Mouse (Mus musculus) monocyte, adult 2 months (primary cell): ENCODE data around the gene Cdhr3.
"Not testable (repeated sequence)": the region's sequence is repeated elsewhere in the genome, so short reads cannot be mapped to it uniquely, and the experiment has no call there.

Source experiments
- DNase-seq, 2 experiments: peaks; one replicate each; pipeline ENCODE4 v3.0.0; 2022; ENCODE audit warnings: low spot score in 2 of 2, low read depth in 1 of 2

Gene Cdhr3

GRCm38 (mm10) chr12:33008305-33009110 is 84.2 kb downstream of the Cdhr3 start:
- no peak for DNase-seq

GRCm38 (mm10) chr12:33007176-33007575 is 85.5 kb downstream of the Cdhr3 start:
- DNase-seq: no peak

GRCm38 (mm10) chr12:33005858-33006257 is 86.8 kb downstream of the Cdhr3 start:
- no peak for DNase-seq

- DNase-seq: no peak
These were observed 89.2 kb downstream of the Cdhr3 start for GRCm38 (mm10) chr12:33003339-33003965.

- DNase-seq: no peak
These were observed 92.3 kb downstream of the Cdhr3 start for GRCm38 (mm10) chr12:33000402-33000801.

- not testable (repeated sequence) for DNase-seq
These were observed 92.9 kb downstream of the Cdhr3 start for GRCm38 (mm10) chr12:32999778-33000177.

- DNase-seq: no peak
These were observed 93.9 kb downstream of the Cdhr3 start for GRCm38 (mm10) chr12:32998766-32999165.

GRCm38 (mm10) chr12:32995081-32995834 is 97.4 kb downstream of the Cdhr3 start:
- DNase-seq: no peak

- no peak for DNase-seq
These were observed 98.6 kb downstream of the Cdhr3 start for GRCm38 (mm10) chr12:32994081-32994480.

- no peak for DNase-seq
These were observed 102.9 kb downstream of the Cdhr3 start for GRCm38 (mm10) chr12:32989731-32990130.

- DNase-seq: no peak
These were observed 106.4 kb downstream of the Cdhr3 start for GRCm38 (mm10) chr12:32986284-32986683.
